Mouse (Mus musculus): ENCODE data around the gene Zbtb33.

Zbtb33 gene

DNA sequence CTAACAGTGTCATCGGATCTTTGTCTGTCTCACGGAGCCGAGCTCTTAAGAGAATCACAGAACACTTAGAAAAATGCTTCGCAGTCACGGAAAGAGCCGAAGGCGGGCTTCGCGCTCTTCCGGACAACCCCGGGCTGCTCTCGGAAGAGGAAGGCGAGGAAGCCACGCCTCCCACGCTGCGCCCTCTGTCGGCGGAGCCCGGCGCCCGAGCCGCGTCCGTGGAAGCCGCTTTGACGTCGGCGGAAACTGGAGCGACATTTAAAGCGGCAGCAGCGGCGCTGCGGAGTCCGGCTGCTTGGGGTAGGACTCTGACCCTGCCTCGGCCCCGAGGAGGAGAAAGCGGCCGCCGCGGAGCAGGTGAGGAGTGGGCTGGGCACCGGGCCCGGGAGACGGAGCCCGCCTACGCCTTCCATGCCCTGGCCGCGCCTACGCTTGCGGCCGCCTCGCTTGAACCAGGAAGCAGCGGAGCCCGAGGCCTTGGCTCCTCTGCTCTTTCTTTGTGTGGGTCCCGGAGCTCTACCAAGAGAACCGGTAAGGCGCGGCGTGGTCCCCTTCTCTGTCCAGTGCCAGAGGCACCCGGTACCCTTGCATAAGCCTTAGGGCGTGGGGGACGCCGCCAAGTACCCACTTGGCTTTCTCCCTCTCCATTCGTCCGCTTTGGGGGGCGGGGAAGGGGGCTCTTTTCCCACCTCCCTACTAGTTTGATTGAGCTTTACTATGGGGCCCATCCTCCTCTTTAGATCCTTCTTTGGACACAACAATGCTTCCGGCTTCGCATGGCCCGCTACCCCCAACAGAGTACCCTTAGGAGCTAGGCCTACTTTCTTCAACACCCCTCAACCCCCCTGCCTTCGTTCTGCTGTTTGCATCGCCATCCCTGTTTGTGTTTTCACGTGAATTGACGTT is at the start of gene Zbtb33:
TSS of gene Zbtb33 (plus strand) at position 242 of the 906 bp plus-strand sequence.
- peak; percentile 82 for DNase-seq

DNA sequence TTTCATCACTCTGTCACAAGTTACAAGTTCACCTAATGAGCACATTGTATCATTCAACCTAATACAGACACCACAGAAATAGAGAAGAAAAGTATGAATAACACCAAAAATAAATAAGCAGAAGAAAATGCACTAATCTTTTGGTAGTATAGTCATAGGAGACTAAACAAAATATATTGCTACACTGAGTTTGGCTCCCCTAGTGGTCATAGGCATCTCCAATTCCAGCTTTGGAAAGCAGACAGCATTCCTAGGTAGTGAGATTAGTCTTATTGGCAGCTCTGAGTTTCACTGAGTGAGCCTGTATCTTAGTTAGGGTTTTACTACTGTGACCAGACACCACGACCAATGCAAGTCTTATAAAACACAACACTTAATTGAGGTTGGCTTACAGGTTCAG is 30.5 kb upstream of the Zbtb33 start:
- no peak for DNase-seq

DNA sequence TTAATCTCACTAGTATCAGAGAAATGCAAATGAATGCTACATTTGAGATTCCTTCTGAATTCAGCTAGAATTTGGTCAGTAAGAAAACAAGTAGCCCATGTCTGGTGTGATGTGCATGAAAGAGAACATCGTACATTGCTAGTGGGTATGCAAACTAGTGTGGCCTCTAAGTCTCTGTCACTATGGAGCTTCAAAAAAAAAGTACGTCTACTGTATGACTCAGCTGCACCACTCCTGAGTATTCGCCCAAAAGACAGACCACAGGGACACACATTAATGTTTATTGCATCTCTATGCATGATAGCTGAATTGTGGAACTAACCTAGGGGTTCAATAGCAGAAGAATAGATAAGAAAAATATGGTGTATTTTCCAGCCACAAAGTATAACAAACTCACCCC is 24.3 kb upstream of the Zbtb33 start:
- DNase-seq, result no peak

DNA sequence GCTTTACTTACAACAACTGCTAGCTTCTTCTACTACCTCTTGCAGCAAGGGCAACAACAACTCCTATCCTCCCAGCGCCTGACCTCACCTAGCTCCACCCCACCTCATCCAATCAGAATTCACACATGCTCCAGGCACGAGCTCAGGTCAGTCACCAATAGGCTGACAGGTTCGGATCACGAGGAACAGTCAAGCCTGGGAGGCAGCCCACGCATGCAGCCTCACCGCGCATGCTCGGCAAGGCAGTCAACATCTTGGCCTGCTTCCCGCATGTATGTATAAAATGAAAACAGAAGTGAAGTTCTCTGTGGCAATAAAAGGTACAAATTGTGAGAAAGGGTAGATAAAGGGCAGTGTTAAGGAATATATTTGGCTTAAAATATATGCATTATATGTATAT is 23.5 kb upstream of the Zbtb33 start:
- no peak for DNase-seq

DNA sequence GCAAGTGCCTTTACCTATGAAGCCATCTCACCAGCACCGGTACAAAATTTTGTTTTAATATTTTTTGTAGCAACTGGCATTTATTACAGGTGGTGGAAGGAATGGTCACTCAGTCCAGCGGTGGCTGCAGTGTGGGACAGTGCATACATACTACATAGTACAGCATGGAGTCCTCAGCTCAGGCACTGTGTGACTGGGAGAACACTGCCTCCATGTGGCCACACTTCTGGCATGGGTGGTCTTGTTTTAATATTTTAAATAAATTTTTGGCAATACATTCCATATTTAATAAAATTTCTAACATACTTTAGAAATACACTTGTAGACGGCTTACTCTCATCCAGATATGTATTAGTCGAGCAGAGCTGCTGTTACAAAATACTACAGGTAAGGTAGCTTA is 23.0 kb upstream of the Zbtb33 start:
- DNase-seq, result no peak

DNA sequence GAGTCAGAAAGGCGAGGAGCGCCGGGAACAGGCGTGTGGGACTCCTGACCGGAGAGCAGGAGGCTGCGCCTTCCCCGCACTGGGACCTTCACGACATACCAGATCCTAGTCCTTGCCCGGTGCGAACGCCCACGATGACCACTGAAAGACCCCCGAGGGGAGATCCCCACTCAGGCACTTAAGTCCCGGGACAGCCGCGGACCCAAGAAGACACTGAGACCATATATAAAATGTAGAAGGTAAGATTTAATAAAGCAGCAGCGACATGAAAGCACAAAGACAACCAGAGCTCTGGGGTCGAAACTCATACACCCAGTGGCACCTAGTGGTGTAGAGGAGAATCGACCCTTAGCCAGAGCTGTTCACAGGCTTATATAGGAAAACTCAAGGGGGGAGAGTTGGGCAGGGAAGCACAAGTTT is 9.7 kb upstream of the Zbtb33 start:
- DNase-seq, result peak; percentile 22

DNA sequence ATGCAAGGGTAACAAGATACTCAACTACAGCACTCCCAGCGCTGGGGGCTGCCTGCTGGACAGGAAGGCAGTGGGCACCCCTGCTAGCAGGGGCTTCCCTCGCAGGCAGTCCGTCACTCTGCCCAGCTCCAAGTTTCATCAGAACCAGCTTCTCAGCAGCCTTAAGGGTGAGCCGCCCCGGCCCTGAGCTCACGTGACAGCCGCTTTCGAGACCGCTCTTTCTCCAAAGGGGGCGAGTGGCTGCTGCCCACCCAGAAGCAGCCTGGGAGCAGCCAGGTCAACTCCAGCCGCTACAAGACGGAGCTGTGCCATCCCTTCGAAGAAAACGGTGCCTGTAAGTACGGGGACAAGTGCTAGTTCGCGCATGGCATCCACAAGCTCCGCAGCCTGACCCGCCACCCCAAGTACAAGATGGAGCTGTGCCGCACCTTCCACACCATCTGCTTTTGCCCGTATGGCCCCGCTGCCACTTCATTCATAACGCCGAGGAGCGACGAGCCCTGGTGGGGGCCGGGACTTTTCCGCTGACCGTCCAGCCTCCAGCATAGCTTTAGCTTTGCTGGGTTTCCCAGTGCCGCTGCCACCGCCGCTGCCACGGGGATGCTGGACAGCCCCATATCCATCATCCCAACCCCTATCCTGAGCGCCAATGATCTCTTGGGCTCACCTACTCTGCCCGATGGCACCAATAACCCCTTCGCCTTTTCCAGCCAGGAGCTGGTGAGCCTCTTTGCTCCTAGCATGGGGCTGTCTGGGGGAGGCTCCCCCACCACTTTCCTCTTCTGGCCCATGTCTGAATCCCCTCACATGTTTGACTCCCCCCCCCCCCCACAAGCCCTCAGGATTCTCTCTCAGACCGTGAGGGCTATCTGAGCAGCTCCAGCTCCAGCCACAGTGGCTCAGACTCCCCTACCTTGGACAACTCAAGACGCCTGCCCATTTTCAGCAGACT is 8.7 kb upstream of the Zbtb33 start:
- DNase-seq, result peak; percentile 4

DNA sequence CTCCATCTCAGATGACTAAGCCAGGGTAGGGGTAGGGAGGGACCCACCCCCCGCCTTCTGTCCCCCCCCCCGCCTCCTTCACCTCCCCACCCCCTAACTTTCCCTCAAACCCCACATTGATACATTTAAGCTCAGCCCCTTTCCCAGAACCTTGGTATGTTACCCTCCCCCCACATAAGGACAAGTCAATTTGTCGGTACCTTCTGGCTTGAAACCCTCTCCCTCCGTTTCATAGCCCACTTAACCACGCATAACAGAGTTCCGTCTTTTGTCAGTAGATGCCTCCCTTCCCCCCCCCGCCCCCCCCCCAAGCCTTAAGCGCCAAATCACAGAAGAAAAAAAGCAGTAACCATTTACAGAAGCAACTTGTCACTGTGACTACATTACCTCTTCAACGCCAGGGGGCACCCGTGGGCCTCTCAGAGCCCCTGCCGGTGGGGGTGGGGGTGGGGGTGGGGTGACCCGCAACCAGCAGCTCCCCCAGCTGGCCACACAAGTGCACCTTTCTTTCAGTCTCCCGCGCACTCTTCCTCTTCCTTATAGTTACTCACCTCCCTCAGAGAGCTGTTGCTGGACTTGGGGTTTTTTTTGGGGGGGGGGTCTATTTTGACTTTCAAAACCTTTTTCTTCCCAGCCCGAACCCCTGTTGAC is 7.9 kb upstream of the Zbtb33 start:
- peak; percentile 14 for DNase-seq

DNA sequence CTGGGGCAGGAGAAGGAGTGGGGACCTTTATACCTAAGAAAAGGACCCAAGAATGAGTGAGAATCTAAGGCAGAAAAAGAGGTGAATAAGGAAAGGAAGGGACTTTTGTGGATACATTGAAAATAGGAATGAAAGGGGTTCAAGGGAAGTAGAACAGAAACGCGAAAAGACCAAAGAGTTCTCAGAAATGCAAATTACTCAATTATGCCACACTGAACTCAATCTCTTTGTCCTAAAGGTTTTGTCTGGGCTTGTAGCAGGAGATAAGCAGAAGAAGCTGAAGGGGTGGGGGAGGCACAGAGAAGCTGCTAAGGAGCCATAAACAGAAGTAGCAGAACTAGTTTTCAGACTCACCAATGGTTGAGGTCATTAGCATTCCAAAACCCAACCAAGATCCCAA is 4.1 kb upstream of the Zbtb33 start:
- DNase-seq, result no peak

DNA sequence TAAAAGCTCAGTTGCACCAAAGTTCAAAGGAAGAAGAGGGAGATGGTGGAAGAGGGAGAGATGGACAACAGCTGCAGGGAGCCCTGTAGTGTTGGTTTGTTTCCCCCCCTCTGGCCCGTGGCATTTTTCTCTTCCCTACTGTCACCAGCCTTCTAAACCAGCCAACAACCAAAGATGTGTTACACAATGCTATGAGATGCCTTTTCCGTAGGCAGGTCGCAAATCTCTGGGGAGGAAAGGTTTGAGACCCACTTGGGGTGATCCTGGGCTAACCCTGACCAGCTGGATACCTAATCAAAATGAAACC is 818 bp downstream of the Zbtb33 start:
- DNase-seq, result no peak

DNA sequence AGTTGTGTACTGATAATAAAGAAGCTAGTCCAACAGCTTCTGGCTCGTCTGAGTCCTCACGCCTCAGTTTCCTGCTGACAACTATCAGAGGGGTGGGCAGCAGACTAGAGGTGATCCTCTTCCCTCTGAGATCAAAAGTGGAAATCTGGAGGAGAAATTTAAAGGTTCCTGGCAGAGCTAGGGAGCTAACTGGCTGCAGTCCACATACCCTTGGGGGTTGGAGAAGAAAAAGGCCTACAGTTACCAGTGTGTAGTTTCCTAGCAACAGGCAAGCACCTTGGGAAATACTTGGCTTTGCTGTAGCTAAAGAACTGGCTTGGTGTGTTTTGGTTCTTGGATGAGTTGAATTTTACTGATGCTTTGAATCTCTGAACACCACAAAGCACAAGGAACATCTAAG is 12.2 kb downstream of the Zbtb33 start:
- DNase-seq, result no peak

DNA sequence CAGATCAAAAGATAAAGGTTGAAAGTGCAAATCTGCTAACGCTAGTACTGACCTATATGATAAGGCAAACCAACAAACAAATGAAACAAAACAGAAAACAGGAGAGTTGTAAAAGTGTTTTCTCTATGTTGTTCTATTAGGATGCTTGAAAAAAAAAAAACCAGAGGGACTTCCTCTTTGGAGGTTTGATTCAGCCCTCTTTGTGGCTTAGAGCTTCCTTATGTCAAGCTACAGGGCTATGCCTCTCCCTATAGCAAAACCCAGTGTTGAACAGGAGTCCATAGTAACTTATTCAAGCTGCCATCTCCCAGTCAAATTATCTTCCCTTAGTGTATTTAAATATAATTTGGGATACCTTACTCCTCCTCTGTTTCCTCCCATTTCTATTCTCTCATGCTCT is 17.8 kb downstream of the Zbtb33 start:
- DNase-seq, result no peak

DNA sequence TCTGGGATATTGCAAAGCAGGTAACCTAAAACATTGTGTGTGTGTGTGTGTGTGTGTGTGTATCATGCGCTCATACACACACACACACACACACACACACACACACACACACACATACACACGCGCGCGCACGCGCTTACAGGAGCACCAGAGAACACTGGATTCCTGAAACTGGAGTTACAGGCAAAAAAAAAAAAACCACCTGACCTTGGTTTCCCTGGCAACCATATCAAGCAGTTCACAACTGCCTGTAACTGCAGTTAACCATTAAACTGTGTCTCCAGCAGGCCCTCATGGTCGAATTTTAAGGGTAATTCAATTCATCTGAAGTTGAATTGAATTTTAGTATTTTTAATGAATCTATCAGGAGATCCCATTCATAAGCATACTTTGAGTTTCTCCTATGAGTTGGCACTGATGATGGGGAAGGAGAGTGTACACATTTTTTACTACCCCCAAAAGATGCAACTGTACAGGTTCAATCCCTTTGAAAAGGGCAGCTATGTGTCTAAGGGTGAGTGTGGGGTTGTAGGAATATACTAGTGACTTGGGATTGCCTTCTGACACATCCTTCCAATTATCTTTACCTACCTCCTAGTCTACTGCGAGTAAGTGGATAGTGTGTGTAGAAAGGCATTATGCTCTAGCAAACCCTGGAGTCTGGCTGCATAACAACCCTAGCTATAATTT is 27.5 kb downstream of the Zbtb33 start:
- DNase-seq, result no peak

DNA sequence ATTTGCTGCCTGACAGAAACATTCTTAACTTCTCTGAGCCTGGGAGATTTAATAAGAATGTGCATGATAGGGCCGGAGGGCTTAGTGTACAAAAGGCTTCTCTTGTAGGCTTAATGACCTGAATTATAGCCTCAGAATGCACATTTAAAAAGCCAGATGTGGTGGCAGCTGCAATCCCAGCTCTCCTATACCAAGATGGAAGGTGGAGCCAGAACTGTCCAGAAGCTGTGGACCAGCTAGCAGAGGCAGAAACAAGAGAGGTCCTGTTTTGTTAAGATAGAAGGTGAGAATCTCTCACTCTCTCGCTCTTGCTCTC is 28.0 kb downstream of the Zbtb33 start:
- no peak for DNase-seq

DNA sequence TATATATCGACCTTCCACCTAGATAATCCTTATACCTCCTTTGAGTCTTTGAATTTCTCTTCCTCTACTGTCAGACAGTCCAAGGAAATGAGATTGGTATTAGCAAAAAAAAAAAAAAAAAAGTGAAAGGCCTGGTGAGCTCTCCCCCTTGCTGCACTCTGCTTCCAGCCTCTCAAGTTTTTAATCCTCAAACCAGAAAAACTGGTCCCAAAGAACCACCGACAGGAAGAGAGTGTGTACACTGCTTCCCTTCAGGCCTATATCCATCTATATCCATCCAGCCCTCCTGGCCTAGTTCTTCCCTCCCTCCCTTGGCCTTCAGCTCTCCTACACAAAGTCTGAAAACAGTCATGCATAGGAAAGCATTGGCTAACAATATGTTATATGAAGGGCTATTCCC is 33.2 kb downstream of the Zbtb33 start:
- DNase-seq, result no peak

DNA sequence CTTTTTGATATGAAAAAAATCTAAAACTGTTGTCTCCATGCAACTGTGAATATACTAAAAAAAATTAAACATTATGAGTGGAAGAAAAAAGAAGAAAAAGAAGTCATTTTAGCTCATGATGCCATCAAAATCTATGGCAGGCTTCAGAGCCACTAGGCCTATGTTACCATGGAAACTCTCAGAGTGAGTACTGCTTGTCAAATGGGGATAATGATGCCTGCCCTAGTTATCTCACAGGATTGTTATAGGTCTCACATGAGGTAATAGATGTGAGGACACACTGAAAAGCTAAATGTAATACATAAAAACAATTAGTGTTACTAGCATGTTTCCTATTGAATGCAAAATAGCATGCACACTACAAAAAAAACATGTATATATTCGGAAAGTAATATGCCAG is 40.3 kb downstream of the Zbtb33 start:
- DNase-seq, result no peak

DNA sequence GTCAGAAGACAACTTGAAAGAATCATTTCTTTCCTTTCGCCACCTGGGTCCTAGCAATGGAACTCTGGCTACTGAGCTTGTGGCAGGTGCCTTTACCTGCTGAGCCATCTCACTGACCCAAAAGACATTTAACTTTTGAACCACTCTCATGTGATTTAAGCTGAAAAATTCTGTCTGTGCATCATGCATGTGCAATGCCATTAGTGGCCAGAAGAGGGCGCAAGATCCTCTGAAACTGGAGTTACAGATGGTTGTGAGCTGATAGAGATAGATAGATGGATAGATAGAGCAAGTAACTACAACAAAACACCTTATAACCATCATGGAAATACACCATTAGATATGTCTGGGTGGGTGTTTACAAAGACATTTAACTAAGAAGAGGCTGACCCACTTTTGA is 48.1 kb downstream of the Zbtb33 start:
- DNase-seq, result peak; percentile 7
